Mouse (Mus musculus): Measurements from ENCODE around the gene Slc17a9. TPM values are rescaled to one million over a fixed set of nuclear protein-coding genes. Genes with fewer than 3 reads are reported as not detected.

Gene Slc17a9
- polyA plus RNA-seq, 1 experiment, result 6.1 TPM

DNA sequence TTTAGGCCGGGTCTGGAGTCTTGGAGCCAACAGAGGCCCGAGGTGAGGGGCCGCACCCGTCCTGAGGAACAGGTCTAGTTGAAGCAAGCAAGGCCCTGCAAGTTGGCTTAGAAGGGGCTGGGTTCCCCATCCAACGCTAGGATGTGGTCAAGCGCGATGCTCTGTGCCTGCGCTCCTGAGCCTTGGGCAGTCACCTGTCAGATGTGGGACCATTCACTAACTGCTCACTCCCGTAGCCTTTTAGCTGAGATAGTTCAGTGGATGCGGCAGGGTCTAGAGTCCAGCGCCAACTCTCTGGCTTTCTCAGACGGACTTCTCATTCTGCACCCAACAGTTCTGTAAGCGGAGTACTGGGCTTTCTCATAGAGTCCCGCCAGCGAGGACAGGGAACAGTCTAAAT, 50.6 kb downstream of the Slc17a9 start:
- TF ChIP-seq GATA1 (IDR thresholded peaks at IDR 0.05; ENCODE audit: borderline replicate concordance, low read length) (no peak), FLI1 (IDR thresholded peaks at IDR 0.05; ENCODE audit: low read length) (no peak)
- Histone ChIP-seq H3K36me3 (replicated peaks; ENCODE audit: low read length) (no peaks in the 10 kb centered on the region), H3K4me1 (peaks cover 4% of the 10 kb centered on the region; the same call in 1 of the 2 replicates), H3K4me3 (replicated peaks) (no peak overlapping the region), H3K9me3 (no peaks in the 10 kb centered on the region), H3K27me3 (replicated peaks) (peaks cover 81% of the 10 kb centered on the region)

GRCm38 (mm10) chr2:180776793-180777192, 51.7 kb downstream of the Slc17a9 start, which contains the start of gene Bhlhe23:
Bhlhe23 (minus strand) TSS chr2:180776900.
- TF ChIP-seq GATA1 (IDR thresholded peaks at IDR 0.05; ENCODE audit: borderline replicate concordance, low read length), result no peak
- TF ChIP-seq FLI1 (IDR thresholded peaks at IDR 0.05; ENCODE audit: low read length), result no peak
- Histone ChIP-seq H3K4me3 (replicated peaks) (no peak within 1 kb of the TSS), H3K36me3 (replicated peaks; ENCODE audit: low read length) (no peaks in the 10 kb centered on the region), H3K4me1 (peaks cover 4% of the 10 kb centered on the region; the same call in 1 of the 2 replicates), H3K9me3 (no peaks in the 10 kb centered on the region), H3K27me3 (replicated peaks) (peaks cover 88% of the 10 kb centered on the region)

GRCm38 (mm10) chr2:180779226-180780104, 54.4 kb downstream of the Slc17a9 start:
- TF ChIP-seq GATA1 (IDR thresholded peaks at IDR 0.05; ENCODE audit: borderline replicate concordance, low read length) (no peak), FLI1 (IDR thresholded peaks at IDR 0.05; ENCODE audit: low read length) (no peak)
- Histone ChIP-seq H3K36me3 (replicated peaks; ENCODE audit: low read length) (no peaks in the 10 kb centered on the region), H3K4me1 (peaks cover 4% of the 10 kb centered on the region; the same call in 1 of the 2 replicates), H3K9me3 (no peaks in the 10 kb centered on the region), H3K4me3 (replicated peaks) (no peak overlapping the region), H3K27me3 (replicated peaks) (peaks cover 72% of the 10 kb centered on the region)

- Histone ChIP-seq H3K4me1 (peaks cover 4% of the 10 kb centered on the region; the same call in 1 of the 2 replicates), H3K36me3 (replicated peaks; ENCODE audit: low read length) (no peaks in the 10 kb centered on the region), H3K4me3 (replicated peaks) (no peak overlapping the region), H3K9me3 (no peaks in the 10 kb centered on the region), H3K27me3 (replicated peaks) (peaks cover 72% of the 10 kb centered on the region)
- TF ChIP-seq GATA1 (IDR thresholded peaks at IDR 0.05; ENCODE audit: borderline replicate concordance, low read length) (no peak), FLI1 (IDR thresholded peaks at IDR 0.05; ENCODE audit: low read length) (no peak)
These were observed 55.2 kb downstream of the Slc17a9 start for GRCm38 (mm10) chr2:180780282-180780681.

DNA sequence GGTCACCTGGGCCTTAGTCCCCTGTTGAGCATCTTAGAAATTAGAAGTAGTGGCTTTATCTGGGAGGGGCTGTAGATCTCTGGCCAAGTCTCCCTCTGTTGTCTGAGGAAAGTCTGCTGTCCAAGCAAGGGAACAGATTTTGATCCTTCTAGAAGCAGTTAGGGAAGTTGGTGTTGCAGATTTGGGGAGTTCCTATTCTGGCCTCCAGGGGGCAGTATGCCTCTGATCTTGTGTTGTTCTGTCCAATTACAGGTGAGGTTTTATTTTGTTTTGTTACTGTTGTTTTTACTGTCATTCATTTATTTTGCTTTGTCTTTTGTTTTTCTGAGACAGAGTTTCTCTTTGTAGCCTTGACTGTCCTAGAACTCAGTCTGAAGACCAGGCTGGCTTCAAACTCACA, 61.7 kb downstream of the Slc17a9 start:
- Histone ChIP-seq H3K36me3 (replicated peaks; ENCODE audit: low read length) (no peaks in the 10 kb centered on the region), H3K4me3 (replicated peaks) (no peak overlapping the region), H3K4me1 (no peaks in the 10 kb centered on the region), H3K9me3 (no peaks in the 10 kb centered on the region), H3K27me3 (replicated peaks) (peaks cover 61% of the 10 kb centered on the region)
- TF ChIP-seq GATA1 (IDR thresholded peaks at IDR 0.05; ENCODE audit: borderline replicate concordance, low read length) (no peak), FLI1 (IDR thresholded peaks at IDR 0.05; ENCODE audit: low read length) (no peak)

GRCm38 (mm10) chr2:180787566-180788232, 62.6 kb downstream of the Slc17a9 start:
- Histone ChIP-seq H3K9me3 (no peaks in the 10 kb centered on the region), H3K4me1 (no peaks in the 10 kb centered on the region), H3K27me3 (replicated peaks) (peaks cover 65% of the 10 kb centered on the region), H3K36me3 (replicated peaks; ENCODE audit: low read length) (no peaks in the 10 kb centered on the region), H3K4me3 (replicated peaks) (no peak overlapping the region)
- TF ChIP-seq FLI1 (IDR thresholded peaks at IDR 0.05; ENCODE audit: low read length) (no peak), GATA1 (IDR thresholded peaks at IDR 0.05; ENCODE audit: borderline replicate concordance, low read length) (no peak)

- Histone ChIP-seq H3K4me3 (replicated peaks) (no peak overlapping the region), H3K36me3 (replicated peaks; ENCODE audit: low read length) (no peaks in the 10 kb centered on the region), H3K27me3 (replicated peaks) (peaks cover 70% of the 10 kb centered on the region), H3K9me3 (no peaks in the 10 kb centered on the region), H3K4me1 (no peaks in the 10 kb centered on the region)
- TF ChIP-seq GATA1 (IDR thresholded peaks at IDR 0.05; ENCODE audit: borderline replicate concordance, low read length) (no peak), FLI1 (IDR thresholded peaks at IDR 0.05; ENCODE audit: low read length) (no peak)
These were observed 63.3 kb downstream of the Slc17a9 start for GRCm38 (mm10) chr2:180788386-180788785.

- TF ChIP-seq GATA1 (IDR thresholded peaks at IDR 0.05; ENCODE audit: borderline replicate concordance, low read length) (no peak), FLI1 (IDR thresholded peaks at IDR 0.05; ENCODE audit: low read length) (no peak)
- H3K9me3 ChIP-seq, result no peaks in the 10 kb centered on the region
- peaks cover 2% of the 10 kb centered on the region; the same call in 1 of the 2 replicates for H3K4me1 ChIP-seq
- no peaks in the 10 kb centered on the region for H3K36me3 ChIP-seq (replicated peaks; ENCODE audit: low read length)
- peaks cover 71% of the 10 kb centered on the region for H3K27me3 ChIP-seq (replicated peaks)
- no peak overlapping the region for H3K4me3 ChIP-seq (replicated peaks)
These were observed 63.8 kb downstream of the Slc17a9 start for GRCm38 (mm10) chr2:180788843-180789242.

DNA sequence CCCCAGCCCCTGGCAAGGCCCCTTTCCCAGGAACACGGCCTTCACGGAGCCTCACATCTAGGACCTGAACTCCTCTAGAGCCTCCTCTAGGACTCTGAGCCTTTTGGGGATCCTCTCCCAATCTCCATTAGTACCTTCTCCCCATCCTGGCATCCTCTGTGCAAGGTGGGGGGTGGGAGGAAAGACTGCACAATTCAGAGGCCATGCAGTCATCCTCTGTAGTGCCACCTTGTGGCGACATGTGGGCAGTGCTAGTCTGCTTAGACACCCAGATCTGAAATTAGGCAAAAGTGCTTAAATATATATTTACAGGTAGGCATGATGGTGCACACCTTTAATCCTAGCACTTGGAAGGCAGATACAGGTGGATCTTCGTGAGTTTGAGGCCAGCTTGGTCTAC, 66.6 kb downstream of the Slc17a9 start:
- peaks cover 9% of the 10 kb centered on the region; the same call in 1 of the 2 replicates for H3K4me1 ChIP-seq
- H3K9me3 ChIP-seq, result no peaks in the 10 kb centered on the region
- no peak overlapping the region for H3K4me3 ChIP-seq (replicated peaks)
- TF ChIP-seq FLI1 (IDR thresholded peaks at IDR 0.05; ENCODE audit: low read length) (no peak), GATA1 (IDR thresholded peaks at IDR 0.05; ENCODE audit: borderline replicate concordance, low read length) (no peak)
- H3K36me3 ChIP-seq (replicated peaks; ENCODE audit: low read length), result no peaks in the 10 kb centered on the region
- H3K27me3 ChIP-seq (replicated peaks), result peaks cover 75% of the 10 kb centered on the region

Other genes starting within 250 kb of the Slc17a9 start
- gene Ntsr1, start 225.3 kb upstream of the Slc17a9 start, polyA plus RNA-seq (2012; ENCODE audit: insufficient read depth, low replicate concordance), result not detected in 2 replicates
- 9.1 and 22.4 TPM in 2 replicates for gene Mrgbp, start 144.0 kb upstream of the Slc17a9 start, polyA plus RNA-seq (2012; ENCODE audit: insufficient read depth, low replicate concordance)
- gene Ogfr, start 136.0 kb upstream of the Slc17a9 start, polyA plus RNA-seq (2012; ENCODE audit: insufficient read depth, low replicate concordance), result 94.3 and 124 TPM in 2 replicates
- 1.9 TPM in 1 of 2 replicates, not detected in the other for gene Col9a3, start 127.5 kb upstream of the Slc17a9 start, polyA plus RNA-seq (2012; ENCODE audit: insufficient read depth, low replicate concordance)
- gene Tcfl5, start 82.6 kb upstream of the Slc17a9 start, polyA plus RNA-seq (2012; ENCODE audit: insufficient read depth, low replicate concordance), result 0.44 TPM in 1 of 2 replicates, not detected in the other
- 3.4 and 8.4 TPM in 2 replicates for gene Dido1, start 15.3 kb upstream of the Slc17a9 start, polyA plus RNA-seq (2012; ENCODE audit: insufficient read depth, low replicate concordance)
- gene Gid8, start 15.1 kb upstream of the Slc17a9 start, polyA plus RNA-seq (2012; ENCODE audit: insufficient read depth, low replicate concordance), result 10.8 TPM in 1 of 2 replicates, not detected in the other
- gene Bhlhe23, start 51.6 kb downstream of the Slc17a9 start, polyA plus RNA-seq (2012; ENCODE audit: insufficient read depth, low replicate concordance), result not detected in 2 replicates
- 15.0 and 21.3 TPM in 2 replicates for gene Ythdf1, start 195.7 kb downstream of the Slc17a9 start, polyA plus RNA-seq (2012; ENCODE audit: insufficient read depth, low replicate concordance)
- not detected in 2 replicates for gene Birc7, start 203.8 kb downstream of the Slc17a9 start, polyA plus RNA-seq (2012; ENCODE audit: insufficient read depth, low replicate concordance)
- gene Nkain4, start 229.4 kb downstream of the Slc17a9 start, polyA plus RNA-seq (2012; ENCODE audit: insufficient read depth, low replicate concordance), result not detected in 2 replicates
- 10.9 and 22.8 TPM in 2 replicates for gene Arfgap1, start 242.0 kb downstream of the Slc17a9 start, polyA plus RNA-seq (2012; ENCODE audit: insufficient read depth, low replicate concordance)

Data from megakaryocyte, embryonic 14.5 days (primary cell).